Mouse (Mus musculus) adrenal gland, postnatal 36 days (tissue): ENCODE data around the gene Aurkb. TPM values are rescaled to one million over a fixed set of nuclear protein-coding genes. Genes with fewer than 3 reads are reported as not detected.

ENCODE experiments used
- DNase-seq, 2 experiments: peaks; one replicate each; pipeline ENCODE4 v3.0.0; 2021; ENCODE audit warnings: mixed read lengths in 1 of 2
- total RNA-seq, 2 experiments: library from RNA; stranded (reverse); gene quantifications; 2 replicates each; pipeline ENCODE4 v1.2.3; 2021

Aurkb gene
- total RNA-seq, 2 experiments from 2014 or later = 5.0 to 6.4 TPM

GRCm38 (mm10) chr11:69064259-69065133 lies 19.0 kb downstream of the Aurkb start:
- no peak for DNase-seq

DNA sequence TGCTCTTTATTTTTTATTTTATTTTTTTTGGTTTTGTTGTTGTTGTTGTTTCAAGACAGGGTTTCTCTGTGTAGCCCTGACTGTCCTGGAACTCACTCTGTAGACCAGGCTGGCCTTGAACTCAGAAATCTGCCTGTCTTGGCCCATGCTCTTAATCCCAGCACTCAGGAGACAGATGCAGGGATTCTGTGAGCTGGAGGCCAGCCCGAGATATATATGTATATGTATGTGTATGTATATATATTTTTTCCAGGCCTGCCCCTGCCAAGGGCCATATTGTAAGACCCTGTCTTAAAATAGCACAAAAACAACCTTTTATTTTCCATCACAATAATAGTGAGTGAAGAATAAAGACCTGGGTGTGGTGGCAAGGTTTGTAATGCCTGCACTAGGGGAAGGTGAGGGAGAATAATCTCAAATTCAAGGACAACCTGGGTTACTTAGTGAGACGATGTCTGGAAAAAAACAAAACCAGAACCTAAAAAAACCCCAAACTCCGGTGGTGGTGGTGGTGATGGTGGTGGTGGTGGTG lies 20.0 kb downstream of the Aurkb start:
- no peak for DNase-seq

DNA sequence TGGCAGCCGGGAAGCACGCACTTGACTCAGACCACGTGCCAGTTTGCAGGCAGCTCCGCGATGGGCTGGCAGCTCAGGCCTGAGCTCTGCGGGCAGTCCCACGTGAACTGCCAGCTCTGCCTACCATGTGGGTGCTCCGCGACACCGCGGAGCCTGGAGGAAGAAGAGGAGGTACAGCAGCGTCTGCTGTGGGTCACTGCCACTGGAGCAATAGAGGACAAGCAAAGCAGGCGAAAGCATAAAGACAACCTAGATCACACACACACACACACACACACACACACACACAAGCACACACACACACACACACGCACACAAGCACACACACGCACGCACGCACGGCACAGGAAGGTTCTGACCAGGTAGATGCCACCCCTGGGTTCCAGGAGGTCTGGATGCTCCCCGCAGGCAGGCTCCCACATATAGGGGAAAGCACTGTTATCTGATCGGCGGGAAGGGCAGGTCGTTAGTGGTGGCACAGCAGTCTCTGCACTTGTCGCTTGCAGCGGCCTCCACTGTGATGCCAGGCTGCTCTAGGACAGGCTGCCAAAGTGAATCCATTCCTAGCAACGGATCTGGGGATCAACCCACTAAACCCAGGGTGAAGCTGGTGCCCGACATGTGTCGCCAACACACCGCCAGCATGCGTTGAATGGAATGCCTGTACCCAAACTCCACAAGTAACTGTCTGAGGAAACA lies 20.9 kb downstream of the Aurkb start:
- peak; percentile 75 to 77 for DNase-seq

DNA sequence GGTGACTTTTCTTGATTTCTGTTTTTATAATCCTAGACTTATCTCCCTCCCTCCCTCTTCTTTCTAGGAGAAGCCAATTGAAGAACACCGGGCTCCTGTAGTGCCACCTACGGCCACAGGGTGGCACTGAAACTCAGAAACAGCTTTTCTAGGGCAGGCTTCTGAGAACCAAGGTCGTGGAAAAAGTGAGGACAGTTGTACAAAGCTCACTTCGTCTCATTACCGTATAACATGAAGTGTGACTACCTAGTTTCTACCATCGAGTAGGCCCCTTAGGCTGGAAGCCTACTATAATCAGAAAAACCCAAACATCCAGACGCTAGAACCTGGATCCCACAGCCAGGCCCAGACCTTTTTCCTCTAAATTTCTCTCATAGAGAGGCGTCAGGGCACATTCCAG lies 21.5 kb downstream of the Aurkb start:
- DNase-seq = peak; percentile 91 to 92

DNA sequence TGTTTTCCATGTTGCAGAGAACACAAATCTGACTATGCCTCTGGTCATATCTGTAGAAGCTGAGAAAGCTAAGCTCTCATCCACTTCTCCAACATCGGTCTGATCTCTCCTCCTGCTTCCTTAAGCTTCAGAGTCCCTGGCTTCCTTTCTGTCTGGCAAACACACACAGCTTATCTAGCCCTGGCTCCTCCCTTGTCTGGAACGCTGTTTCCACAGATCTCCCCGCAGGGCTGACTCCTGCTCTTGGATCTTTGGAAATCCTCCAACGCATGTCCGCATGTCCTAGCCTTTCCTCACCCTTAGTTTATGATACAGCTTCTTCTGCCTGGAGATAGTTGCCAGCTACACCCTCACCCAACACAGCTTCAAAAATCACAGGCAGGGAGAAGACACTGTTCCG lies 22.2 kb downstream of the Aurkb start:
- peak; percentile 60 to 62 for DNase-seq

DNA sequence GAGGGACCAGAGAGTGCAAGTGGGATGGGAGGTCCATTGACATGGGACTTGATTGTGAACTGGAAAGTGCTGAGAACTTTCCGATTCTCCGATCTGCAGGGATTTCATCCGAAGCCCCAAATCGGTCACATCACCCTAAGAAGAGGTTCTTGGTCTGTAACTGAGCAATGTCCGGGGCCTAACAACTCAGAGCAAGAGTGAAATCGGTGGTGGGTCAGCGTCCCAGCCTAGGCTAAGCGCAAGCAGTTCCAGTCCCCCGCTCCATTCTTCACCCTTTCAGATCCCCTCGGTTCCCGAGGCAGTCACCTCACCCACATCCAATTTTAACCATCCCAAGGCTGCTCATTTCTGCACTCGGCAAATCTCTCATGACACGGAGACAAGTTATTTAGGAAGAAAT lies 24.6 kb downstream of the Aurkb start:
- no peak for DNase-seq

DNA sequence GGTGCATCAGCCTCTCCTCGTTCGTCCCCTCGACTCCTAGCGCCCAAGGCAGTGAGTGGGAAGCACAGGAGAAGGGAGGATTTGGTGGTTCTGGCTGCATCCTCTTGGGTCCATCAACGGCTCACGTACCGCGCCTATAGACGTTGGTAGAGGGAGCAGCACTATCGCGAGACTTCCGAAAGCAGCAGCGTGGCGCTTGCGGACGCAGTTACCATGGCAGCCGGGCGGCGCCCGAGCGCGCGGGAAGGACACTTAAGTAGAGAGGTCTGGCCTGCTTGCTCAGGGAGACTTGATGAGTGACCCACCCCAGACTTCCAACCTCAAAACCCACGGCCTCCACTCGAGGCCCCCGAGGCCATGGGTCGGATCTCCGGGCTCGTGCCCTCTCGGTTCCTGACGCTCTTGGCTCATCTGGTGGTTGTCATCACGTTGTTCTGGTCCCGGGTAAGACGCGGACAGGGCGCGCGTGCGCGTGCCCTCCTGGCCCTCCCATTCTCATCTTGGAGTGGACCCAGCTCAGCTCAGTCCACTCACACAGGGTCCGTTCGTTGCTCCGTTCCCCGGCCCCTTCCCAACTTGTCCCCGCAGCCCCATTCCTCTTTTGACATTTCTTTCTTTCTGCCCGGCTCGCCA lies 25.3 kb downstream of the Aurkb start, which contains the start of gene Tmem107:
Gene Tmem107 (plus strand): TSS at position 217 of the 633 bp plus-strand sequence.
- peak; percentile 94 to 96 for DNase-seq

DNA sequence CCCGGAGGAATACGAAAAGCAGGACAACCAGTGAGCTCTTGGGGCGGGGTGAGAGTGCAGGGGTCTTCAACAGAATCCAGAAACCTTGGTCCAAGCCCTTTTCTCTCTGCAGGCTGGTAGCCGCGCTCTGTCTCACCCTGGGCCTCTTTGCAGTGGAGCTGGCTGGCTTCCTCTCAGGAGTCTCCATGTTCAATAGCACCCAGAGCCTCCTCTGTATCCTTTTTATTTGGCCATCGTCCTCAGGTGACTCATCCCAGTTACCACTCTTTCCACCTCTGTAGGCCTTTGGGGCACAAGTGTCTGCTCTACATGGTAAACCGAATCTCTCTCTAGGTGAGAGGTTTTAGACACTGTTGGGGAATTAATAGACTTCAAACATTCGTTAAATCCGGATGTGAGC lies 25.8 kb downstream of the Aurkb start:
- DNase-seq = peak in 1 of 2 experiments; percentile 40

DNA sequence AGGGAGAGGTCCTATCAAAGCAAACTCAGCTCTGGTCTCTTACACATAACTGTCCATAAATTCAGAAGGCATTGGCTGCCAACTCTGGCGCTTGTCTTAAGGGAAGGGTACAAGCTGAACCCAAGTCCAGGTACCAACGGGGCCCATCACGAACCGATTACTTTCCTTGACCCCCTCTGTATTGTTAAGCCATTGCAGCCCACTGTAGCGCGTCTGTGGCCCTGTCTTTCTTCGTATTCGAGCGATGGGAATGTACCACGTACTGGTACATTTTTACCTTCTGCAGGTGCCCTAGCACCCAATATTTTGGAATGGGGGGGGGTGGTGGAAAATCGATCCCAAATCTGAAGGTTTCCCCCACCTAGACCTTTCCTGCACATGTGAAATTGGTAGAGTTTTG lies 26.8 kb downstream of the Aurkb start:
- DNase-seq = no peak

- DNase-seq = no peak
These were observed 27.2 kb downstream of the Aurkb start for GRCm38 (mm10) chr11:69072666-69073064.

GRCm38 (mm10) chr11:69073065-69073888 lies 27.8 kb downstream of the Aurkb start:
- DNase-seq = peak; percentile 76 to 83

DNA sequence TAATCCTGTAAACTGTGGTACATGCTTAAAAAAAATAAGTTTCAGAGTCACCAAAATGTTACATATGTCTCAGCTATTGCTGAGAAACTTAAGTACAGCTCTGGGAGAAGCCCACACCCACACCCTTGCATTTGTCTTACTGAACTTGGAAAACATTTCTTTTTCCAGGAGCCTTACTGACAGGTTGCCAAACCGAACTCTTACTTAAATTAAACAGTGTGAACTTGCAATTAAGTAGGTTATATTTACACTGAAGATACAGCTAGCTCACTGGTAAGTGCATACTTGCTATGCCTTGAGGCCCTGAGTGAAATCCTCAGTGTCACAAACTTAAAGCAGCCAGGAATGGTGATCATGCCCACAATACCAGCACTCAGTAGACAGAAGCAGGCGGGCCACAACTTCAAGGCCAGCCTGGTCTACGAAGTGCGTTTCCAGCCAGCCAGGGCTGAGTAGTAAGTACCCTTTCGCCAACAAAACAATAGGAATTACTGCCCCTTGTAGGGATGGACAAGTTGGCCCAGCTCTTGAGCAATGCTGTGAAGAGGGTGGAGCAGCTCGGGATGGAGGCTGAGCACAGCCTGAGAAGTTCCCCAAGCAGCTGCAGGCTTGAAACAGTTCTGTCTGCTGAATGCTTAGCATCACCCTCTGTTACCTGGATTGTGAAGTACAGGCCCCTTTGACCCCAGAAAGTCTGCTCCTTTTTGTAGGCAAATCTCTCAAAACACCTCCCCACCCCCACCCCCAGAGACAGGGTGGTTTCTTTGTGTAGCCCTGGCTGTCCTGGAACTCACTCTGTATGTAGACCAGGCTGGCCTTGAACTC lies 28.7 kb downstream of the Aurkb start:
- DNase-seq = no peak

GRCm38 (mm10) chr11:69074776-69075069 lies 29.3 kb downstream of the Aurkb start:
- no peak for DNase-seq

GRCm38 (mm10) chr11:69075764-69076479 lies 30.5 kb downstream of the Aurkb start:
- no peak for DNase-seq

DNA sequence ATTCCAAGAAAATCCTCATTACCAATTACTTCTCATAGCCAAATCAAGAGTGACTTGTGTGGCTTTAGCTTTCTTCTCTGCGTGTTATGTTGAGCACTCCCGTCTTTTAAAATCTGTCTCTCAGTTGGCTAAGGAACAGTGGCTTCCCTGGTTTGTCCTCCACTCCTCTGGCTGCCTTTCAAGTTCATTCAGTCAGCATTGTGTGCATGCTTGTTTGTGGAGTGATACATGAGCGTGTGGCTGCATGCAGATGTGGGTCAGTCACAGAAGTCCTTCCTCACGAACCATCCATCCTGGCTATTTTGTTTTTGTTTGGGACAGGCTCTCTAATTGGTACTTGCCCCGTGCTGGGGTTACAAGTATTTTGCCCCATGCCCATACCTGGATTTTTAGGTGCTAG lies 31.1 kb downstream of the Aurkb start:
- DNase-seq = peak in 1 of 2 experiments; percentile 60

DNA sequence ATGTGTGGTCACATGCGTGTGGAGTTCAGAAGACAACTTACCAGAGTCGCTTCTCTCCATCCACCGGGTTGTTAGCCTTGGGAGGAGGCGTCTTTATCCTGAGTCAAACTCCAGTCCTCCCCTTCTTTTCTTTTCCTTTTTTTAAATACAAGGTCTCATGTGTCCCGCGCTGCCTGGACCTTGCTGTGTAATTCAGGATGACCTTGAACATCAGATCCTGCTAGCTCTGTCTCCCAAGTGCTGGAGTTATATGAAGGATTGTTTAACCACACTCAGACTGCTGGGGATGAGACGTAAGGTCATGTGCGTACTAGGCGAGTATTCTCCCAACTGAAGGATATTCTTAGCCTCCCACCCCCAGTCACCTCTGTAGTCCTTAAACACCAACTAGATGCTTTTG lies 31.9 kb downstream of the Aurkb start:
- DNase-seq = no peak

- no peak for DNase-seq
These were observed 32.6 kb downstream of the Aurkb start for GRCm38 (mm10) chr11:69078041-69078440.

DNA sequence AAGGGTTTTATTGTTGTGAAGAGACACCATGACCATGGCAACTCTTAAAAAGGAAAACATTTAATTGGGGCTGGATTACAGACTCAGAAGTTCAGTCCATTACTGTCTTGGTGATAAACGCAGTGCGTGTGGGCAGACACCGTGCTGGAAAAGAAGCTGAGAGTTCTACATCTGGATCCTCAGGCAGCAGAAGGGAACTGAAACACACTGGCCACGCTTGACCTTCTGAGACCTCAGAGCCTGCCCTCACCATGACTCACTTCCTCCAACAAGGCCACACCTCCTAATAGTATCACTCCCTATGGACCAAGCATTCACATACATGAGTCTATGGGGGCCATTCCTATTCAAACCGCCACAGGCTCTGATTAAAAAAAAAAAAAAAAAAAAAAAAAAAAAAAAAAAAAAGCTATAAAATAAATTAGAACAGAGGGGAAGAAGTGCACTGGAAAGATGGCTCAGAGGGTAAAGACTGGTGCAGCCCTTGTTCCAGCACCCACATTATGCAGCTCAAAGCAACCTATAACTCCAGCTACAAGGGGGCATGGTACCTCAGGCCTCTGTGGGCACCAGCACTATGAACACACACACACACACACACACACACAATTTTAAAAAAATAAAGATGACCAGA lies 33.5 kb downstream of the Aurkb start:
- DNase-seq = no peak

GRCm38 (mm10) chr11:69080102-69080854 lies 34.8 kb downstream of the Aurkb start:
- no peak for DNase-seq
